Mouse (Mus musculus) thymus, adult 2 months (tissue): ENCODE data around the gene Wif1. TPM values are rescaled to one million over a fixed set of nuclear protein-coding genes. Genes with fewer than 3 reads are reported as not detected.

Experiments
- DNase-seq: peaks from one replicate; pipeline ENCODE4 v3.0.0; 2021
- H3K27ac ChIP-seq: fragments of 200-500 bp; 2 replicates; pipeline ENCODE4 v1.5.1; 2012; ENCODE audit warnings: low read length, control low read depth; ENCODE audit not compliant: control insufficient read depth, insufficient read depth
- H3K27me3 ChIP-seq: fragments of 200-500 bp; 2 replicates; pipeline ENCODE4 v1.6.1; 2012; ENCODE audit warnings: mild to moderate bottlenecking, low read length, moderate library complexity, mixed read lengths; ENCODE audit not compliant: control insufficient read depth, insufficient read depth
- H3K36me3 ChIP-seq: fragments of 200-500 bp; 2 replicates; pipeline ENCODE4 v1.6.1; 2012; ENCODE audit warnings: mild to moderate bottlenecking, low read length, moderate library complexity; ENCODE audit not compliant: control insufficient read depth, insufficient read depth
- H3K4me1 ChIP-seq: fragments of 200-500 bp; replicated peaks from 2 replicates; pipeline ENCODE4 v1.6.1; 2012; ENCODE audit warnings: low read length; ENCODE audit not compliant: control insufficient read depth, insufficient read depth
- H3K4me3 ChIP-seq: fragments of 200-500 bp; 2 replicates; pipeline ENCODE4 v1.5.1; 2012; ENCODE audit warnings: mild to moderate bottlenecking, low read length, control low read depth, moderate library complexity; ENCODE audit not compliant: control insufficient read depth, insufficient read depth
- CTCF ChIP-seq: fragments of 200-500 bp; IDR thresholded peaks from 2 replicates; pipeline ENCODE4 v1.5.1; 2012; ENCODE audit warnings: mild to moderate bottlenecking, control low read depth, low read length, moderate library complexity, borderline replicate concordance; ENCODE audit not compliant: control insufficient read depth, poor library complexity, insufficient read depth; ENCODE audit errors: extremely low read depth
- POLR2A ChIP-seq: fragments of 200-500 bp; IDR thresholded peaks from 2 replicates; pipeline ENCODE4 v1.6.1; 2012; ENCODE audit warnings: mild to moderate bottlenecking, low read length, control low read depth, moderate library complexity; ENCODE audit not compliant: control insufficient read depth, poor library complexity, insufficient read depth; ENCODE audit errors: extremely low read depth
- WGBS: fragments of 180-500 bp; shearing (Covaris S2); methylation state at CpG from one replicate; pipeline ENCODE4 v1.1.7; 2018; 5-methylcytosine and 5-hydroxymethylcytosine counted together
- polyA plus RNA-seq: library from polyadenylated mRNA; depleted of rRNA; stranded (reverse); fragments of >200 nt; gene quantifications from 2 replicates; pipeline ENCODE4 v1.2.3, GENCODE M21; 2012

Wif1 gene
- polyA plus RNA-seq, 1 experiment = 0.97 TPM

DNA sequence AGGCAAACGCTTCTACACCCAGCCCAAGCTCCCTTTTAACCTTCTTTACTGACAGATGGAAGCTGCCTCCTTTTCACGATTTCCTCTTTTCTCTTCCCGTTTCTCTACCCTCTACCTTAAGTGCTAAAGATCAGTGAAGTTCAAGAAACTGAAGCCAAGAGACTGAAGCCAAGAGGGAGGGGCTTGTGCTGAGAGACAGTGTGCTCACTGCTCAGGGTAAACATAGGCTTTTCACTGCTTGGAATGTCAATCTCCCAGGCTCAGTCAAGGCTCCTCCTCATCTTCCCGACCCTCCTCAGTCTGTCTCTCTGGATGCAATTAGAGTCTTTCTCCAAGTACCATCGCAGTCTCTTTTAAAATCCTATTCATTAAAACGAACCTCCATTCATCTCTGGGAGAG lies 55.6 kb downstream of the Wif1 start:
- DNase-seq = no peak
- Histone ChIP-seq H3K4me1 (no peaks in the 10 kb centered on the region; the same call in 1 of the 2 replicates), H3K4me3 (no peak overlapping the region), H3K27ac (no peak overlapping the region), H3K27me3 (no peaks in the 10 kb centered on the region), H3K36me3 (no peaks in the 10 kb centered on the region)
- 5% methylated on average over 6 of the region's 6 CpGs for WGBS
- TF ChIP-seq CTCF (no peak), POLR2A (no peak)

DNA sequence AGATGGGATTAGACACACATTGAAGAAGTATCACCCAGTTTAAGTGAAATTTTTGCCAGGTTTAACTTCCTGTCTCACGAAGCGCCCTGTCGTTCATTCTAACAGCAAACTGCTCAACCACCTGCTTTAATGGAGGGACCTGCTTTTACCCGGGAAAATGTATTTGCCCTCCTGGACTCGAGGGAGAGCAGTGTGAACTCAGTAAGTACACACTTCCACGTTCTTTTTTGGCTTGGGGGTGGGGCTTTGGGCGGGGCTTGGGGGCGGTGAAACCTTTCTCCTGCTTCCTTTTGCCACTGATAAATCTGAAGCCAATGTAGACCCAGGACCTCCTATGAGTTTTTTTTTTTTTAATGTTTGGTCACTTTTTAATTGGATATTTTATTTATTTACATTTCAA lies 56.2 kb downstream of the Wif1 start:
- no peak for DNase-seq
- TF ChIP-seq CTCF (no peak), POLR2A (no peak)
- H3K36me3 ChIP-seq = no peaks in the 10 kb centered on the region
- no peaks in the 10 kb centered on the region; the same call in 1 of the 2 replicates for H3K4me1 ChIP-seq
- H3K4me3 ChIP-seq = no peak overlapping the region
- WGBS = 6% methylated on average over 8 of the region's 8 CpGs
- H3K27ac ChIP-seq = no peak overlapping the region
- H3K27me3 ChIP-seq = no peaks in the 10 kb centered on the region

DNA sequence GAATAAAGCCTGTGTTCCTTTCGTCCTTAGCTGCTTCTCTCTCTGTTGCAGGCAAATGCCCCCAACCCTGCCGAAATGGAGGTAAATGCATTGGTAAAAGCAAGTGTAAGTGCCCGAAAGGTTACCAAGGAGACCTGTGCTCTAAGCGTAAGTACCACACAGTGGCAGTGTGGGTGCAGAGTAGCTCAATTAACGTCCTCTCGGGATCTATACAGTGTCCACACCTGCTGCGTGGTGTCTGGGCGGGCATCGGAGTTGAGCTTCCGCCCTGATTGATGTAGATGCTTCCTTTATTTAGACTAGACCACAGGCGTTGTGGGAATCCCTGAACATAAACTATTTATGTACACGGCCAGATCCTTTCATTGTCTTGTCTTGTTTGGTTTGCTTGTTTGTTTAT lies 62.2 kb downstream of the Wif1 start:
- no peaks in the 10 kb centered on the region for H3K36me3 ChIP-seq
- no peak for DNase-seq
- H3K27me3 ChIP-seq = no peaks in the 10 kb centered on the region
- WGBS = 62% methylated on average over 12 of the region's 12 CpGs
- H3K27ac ChIP-seq = no peak overlapping the region
- TF ChIP-seq POLR2A = no peak
- no peak for TF ChIP-seq CTCF
- H3K4me1 ChIP-seq = no peaks in the 10 kb centered on the region
- no peak overlapping the region for H3K4me3 ChIP-seq

DNA sequence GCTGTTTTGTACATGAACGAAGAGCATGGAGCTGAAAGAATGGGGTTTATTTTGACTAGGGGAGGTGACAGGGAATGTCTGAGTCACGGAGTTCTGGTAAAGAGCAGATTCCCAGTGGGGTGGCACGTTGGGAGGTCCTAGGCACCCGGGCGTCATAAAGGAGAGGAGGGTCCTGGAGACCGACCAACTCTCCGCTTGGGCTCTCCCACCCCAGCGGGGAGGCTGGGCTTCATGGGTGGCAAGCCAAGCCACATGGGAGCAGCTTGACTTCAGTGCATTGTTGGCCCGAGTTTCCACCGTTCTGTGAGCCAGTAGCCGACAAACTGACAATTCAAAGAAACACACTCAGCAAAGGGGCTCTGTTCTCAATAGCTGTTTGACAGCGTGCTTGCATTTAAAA lies 64.5 kb downstream of the Wif1 start:
- H3K4me3 ChIP-seq = no peak overlapping the region
- no peaks in the 10 kb centered on the region for H3K27me3 ChIP-seq
- H3K36me3 ChIP-seq = no peaks in the 10 kb centered on the region
- no peak overlapping the region for H3K27ac ChIP-seq
- WGBS = 92% methylated on average over 12 of the region's 12 CpGs
- TF ChIP-seq POLR2A (no peak), CTCF (no peak)
- no peak for DNase-seq
- no peaks in the 10 kb centered on the region for H3K4me1 ChIP-seq

DNA sequence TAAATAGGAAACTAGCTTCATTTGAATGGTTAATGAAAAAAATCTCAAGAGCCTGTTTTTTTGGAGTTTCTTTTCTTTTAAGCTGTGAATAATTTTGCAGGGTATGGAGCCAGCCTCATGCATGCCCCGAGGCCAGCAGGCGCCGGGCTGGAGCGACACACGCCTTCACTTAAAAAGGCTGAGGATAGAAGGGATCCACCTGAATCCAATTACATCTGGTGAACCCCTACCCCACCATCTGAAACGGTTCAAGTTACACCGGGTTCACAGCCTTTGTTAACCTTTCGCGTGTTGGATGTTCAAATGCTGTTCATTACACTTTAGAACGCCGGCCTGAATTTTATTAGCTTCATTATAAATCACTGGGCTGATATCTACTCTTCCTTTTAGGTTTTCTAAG lies 65.9 kb downstream of the Wif1 start:
- TF ChIP-seq POLR2A = no peak
- TF ChIP-seq CTCF = no peak
- DNase-seq = no peak
- no peak overlapping the region for H3K27ac ChIP-seq
- 88% methylated on average over 11 of the region's 11 CpGs for WGBS
- H3K36me3 ChIP-seq = no peaks in the 10 kb centered on the region
- no peaks in the 10 kb centered on the region for H3K27me3 ChIP-seq
- H3K4me3 ChIP-seq = no peak overlapping the region
- H3K4me1 ChIP-seq = no peaks in the 10 kb centered on the region

DNA sequence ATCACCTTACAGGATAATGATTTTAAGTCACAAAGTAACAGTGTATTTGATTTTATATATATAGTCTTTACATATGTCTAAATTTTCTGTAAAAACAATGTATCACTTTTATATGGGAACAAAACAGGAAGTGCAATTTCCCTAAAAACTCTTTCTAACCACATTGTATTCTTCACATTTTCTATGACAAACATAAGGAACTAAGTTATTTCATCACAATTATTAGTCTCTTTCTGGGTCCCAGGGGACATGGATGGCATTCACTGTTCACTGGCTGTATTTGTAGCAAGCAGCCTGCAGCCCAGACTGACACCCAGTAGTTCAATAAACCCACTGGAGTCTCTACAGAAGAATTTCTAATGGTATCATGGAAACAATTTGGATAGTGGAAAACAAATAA lies 82.4 kb downstream of the Wif1 start:
- no peaks in the 10 kb centered on the region for H3K4me1 ChIP-seq
- no peak for DNase-seq
- no peaks in the 10 kb centered on the region for H3K36me3 ChIP-seq
- H3K27me3 ChIP-seq = no peaks in the 10 kb centered on the region
- H3K4me3 ChIP-seq = no peak overlapping the region
- no peak for TF ChIP-seq CTCF
- TF ChIP-seq POLR2A = no peak
- no peak overlapping the region for H3K27ac ChIP-seq

DNA sequence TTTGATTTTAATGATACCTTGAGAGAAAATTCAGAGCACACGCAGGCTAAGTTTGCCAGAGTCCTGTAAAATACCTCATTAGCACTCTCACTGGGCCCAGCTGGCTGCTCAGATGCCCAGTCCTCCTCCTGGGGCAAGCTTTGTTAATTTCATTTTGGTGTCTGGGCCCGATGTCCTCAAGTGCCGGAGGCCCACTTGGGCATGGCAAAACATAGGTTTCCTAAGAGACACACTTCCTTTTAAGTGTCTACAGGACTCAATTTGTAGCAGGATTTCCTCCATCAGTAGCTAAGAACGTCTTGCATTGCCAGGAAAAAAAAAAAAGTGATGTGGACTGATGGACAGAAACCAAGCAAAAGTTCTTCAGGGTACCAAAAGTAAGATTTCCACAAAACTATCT lies 82.9 kb downstream of the Wif1 start:
- WGBS = 70% methylated on average over 4 of the region's 4 CpGs
- Histone ChIP-seq H3K27ac (no peak overlapping the region), H3K27me3 (no peaks in the 10 kb centered on the region), H3K4me3 (no peak overlapping the region), H3K4me1 (no peaks in the 10 kb centered on the region), H3K36me3 (no peaks in the 10 kb centered on the region)
- no peak for DNase-seq
- TF ChIP-seq POLR2A (no peak), CTCF (no peak)
